Mouse (Mus musculus): ENCODE measurements around the gene Tmem204.
"Not testable (repeated sequence)": the region's sequence is repeated elsewhere in the genome, so short reads cannot be mapped to it uniquely, and the experiment has no call there.

The Tmem204 gene

DNA sequence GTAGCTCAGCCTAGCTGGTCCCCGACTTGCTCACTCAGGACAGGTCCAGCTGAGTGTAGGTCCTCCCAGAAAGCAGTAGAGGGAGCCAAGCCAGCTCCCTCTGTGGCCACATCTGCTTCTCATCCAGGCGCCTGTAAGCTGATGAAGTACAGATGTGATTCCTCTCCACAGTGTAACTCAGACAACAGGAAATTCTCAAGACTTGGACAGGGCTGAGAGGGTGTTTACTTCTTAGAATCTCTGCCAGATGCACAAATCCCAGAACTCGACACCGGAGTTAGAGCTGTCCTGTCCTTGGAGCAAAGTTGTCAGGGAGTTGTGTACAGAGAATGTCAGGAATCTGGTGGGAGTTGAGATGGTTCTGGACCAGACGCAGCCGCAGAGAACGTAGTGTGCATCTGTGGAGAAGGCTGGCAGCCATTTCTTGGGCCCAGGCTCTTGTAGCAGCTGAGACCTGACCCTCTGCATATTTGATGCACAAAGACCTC lies at the start of gene Tmem204:
Tmem204 (minus strand) TSS at position 148 of the 488 bp plus-strand sequence.
- peak; percentile 69 for DNase-seq (ENCODE audit: low read depth, low spot score)

DNA sequence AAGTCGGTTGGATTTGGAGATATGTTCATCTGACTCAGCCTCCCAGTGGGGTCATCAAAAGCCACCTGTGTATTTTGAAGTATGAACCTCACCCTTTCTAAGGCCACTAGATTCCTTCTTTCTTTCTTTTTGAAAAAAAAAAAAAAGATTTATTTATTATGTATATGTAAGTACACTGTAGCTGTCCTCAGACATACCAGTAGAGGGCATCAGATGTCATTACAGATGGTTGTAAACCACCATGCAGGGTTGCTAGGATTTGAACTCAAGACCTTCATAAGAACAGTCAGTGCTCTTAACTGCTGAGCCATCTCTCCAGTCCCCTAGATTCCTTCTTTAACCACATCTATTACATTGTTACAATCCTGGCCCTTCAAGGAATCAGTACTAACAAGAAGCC lies 46.7 kb upstream of the Tmem204 start:
- no peak for DNase-seq (ENCODE audit: low read depth, low spot score)

DNA sequence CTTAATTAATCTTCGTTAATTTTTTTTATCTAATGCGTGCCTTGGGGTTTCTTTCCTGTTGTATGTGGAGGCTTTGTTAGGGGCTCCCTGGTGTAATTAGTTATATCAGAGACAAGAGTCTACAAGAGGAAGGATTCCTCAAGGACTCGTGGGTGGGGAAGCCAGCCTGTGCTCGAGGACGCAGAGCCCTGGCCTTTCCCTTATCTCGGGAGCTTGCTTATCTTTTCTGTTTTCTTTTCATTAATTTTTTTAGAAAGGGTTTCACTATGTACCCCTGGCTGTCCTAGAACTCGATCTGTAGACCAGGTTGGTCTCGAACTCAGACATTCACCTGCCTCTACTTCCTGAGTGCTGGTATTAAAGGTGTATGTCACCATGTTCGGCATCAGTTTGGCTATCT lies 44.3 kb upstream of the Tmem204 start:
- DNase-seq (ENCODE audit: low read depth, low spot score) = no peak

DNA sequence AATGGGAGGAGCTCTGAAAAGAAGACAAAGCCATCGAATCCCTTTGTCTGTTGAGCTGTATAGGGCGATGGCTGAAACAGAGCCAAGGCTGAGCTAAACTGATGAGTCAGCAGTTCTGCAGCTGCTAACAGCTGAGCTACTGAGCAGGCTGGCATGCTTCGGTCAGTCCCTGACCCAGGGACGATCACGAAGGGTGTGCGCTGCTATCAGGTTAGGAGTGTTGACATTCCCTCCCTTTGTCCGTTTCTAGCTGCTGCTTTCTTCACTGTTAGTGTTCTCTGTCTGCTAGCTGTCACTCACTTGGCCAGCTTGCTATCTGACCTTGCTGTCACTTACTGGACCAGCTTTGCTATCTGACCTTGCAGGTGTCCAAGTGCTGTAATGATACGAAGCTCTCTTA lies 43.7 kb upstream of the Tmem204 start:
- no peak for DNase-seq (ENCODE audit: low read depth, low spot score)

DNA sequence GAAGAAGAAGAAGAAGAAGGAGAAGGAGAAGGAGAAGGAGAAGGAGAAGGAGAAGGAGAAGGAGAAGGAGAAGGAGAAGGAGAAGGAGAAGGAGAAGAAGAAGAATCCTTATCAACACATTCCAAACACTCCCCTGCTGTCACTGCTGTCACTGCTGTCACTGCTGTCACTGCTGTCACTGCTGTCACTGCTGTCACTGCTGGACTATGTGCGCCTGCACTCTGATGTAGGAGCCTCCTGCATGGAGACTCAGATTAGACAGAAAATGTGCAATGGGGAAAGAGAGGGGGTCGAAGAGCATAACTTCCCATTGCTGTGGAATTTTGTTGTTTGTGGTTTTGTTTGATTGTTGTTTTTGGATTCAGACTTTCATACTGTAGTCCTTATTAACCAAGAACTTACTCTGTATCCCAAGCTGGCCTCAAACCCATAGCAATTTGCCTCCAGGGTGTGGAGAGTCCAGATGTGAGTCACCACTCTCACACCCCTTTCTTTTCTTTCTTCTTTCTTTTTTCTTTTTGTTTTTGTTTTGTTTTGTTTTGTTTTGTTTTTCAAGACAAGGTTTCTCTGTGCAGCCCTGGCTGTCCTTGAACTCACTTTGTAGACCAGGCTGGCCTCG lies 42.2 kb upstream of the Tmem204 start:
- DNase-seq (ENCODE audit: low read depth, low spot score) = not testable (repeated sequence)

DNA sequence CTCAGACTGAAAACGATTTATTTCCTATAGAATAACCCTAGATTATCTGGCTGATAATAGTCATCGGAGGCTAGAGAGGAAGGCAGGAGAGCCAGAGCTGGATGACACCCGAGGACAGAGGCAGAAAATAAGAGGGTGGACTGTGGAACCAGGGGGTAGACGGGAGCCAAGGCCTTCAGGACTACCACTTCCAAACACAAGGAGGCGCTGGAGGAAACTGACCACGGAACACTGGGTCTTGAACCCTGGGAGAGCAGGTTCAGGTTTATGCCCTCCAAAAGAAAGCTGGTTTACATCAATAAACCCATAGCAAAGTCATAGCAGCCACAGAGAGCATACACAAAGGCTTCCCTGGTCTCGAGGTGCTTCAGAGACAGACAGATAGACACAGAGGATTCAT lies 40.6 kb upstream of the Tmem204 start:
- DNase-seq (ENCODE audit: low read depth, low spot score) = no peak

DNA sequence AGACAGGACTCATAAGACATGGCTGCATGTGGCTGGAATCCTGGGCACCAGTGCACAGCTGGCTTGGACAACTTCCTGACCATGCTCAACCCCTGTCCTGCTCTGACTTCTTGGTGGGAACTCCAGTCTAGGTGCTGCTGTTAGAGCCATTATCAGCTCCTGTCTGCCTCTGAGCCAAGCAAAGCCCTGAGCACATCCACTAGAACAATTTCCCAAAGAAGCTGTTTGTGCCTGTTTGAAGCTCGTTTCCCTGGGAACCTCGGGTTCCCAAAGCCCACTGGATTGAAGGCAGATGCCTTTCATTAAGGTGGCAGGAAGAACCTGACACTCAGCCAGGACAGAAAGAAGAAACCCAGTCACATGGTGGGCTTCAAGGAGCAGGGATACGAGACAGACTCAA lies 37.0 kb upstream of the Tmem204 start, which contains the start of gene Ptx4:
Ptx4 (plus strand) TSS at position 355 of the 400 bp plus-strand sequence.
- no peak for DNase-seq (ENCODE audit: low read depth, low spot score)

DNA sequence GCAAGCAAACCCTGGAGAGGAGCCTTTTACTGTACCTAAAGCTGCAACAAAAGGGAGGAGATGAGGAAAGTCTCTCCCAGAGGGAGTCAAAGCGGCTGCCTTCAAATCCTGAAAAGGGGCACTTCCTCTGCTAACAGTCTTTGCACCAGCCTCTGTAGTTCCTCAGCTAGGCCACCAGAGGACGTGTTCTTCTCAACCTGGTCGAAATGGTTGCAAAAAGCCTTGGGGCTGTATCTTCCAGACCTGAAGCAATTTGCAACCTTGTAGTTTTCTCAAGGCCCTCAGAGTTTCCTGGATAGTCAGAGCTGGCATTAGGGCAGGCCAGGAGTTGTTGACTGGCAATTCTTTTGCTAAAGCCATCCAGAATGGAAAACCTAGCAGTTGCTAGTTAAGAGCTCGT lies 33.9 kb upstream of the Tmem204 start:
- DNase-seq (ENCODE audit: low read depth, low spot score) = no peak

DNA sequence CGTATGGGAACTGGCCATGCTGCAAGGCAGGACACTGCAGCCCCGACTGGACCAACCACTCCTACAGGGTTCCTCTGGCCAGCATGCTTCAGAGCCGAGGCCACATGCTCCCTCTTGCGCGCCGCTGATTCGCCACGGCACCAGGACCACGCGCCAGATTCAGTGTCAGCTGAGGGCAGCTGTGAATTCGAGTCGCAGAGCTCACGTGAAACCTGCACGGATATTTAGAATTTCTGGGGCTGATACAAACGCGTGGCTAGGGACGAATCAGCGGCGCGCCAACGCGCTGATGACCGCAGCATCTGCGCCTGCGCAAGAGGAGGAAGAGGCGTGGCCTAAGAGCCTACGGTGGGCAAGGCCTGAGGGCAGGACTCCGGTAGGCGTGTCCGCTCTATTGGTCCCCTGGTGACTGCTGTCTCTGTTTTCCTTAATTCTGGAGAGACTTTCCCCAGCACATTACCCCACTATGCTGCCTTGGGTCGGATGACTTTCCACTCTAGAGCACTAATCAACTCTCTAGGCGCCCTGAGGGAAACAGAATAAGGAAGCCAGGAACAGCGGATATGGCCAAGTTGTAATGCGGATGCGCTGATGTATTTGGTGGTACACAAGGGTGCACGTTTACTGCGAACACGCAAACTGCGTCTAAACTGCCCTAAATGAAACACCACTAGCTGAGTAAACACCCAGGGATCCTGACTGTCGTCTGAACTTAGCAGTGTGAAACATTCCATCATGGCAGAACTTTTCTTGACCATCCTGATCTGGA lies 32.5 kb upstream of the Tmem204 start, which contains the start of gene Telo2:
Telo2 (minus strand) TSS at position 304 of the 769 bp plus-strand sequence.
- DNase-seq (ENCODE audit: low read depth, low spot score) = peak; percentile 89

DNA sequence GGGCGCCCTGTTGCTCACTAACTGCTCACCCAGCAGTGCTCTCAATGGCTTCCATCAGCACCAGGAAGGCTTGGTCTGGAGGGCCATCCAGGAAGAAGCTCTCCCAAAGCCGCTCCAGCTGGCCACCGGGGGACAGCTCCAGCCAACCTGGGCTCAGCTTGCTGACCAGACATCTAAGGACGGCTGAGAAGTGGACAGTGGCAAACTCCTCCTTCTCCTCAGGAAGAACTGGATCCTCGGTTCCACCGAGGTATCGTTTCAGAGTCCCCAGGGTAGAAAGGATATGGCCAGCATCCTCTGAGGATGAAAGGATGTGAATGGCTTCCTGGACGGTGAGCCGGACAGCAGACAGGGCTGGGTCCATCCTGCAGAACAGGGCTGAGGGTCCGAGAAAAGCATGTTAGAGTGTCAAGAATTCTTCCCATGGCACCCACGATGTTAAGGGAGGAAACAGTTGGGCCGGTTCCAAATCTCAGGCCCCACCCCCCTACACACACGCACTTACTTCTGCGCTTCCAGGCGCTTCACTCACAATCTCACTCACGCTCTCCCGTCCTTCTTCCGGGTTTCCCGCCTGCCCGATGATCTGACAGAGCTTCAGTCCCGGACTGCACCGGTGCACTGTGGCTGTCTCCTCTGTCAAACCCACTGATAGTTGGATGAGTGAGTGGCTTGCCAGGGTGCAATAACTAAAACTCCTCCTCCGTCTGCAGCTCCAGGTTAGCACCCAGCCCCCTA lies 31.7 kb upstream of the Tmem204 start:
- no peak for DNase-seq (ENCODE audit: low read depth, low spot score)

DNA sequence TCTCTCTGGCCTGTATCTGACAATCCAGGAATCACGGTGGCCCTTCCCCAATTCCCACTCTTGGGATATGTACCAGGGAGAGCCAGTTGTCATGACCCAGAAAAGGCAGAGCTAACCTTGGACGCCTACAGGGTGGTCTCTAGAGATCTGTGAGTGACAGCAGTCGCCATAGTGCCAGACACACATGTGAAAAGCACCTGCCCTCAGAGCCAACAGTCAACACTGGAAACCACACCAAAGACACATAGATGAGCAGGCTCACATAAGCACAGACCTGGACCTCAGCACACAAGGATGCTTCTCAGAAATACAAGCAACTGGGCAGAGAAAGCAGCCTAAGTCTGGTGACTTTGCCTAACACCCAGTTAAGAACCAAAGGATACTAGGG lies 29.0 kb upstream of the Tmem204 start:
- DNase-seq (ENCODE audit: low read depth, low spot score) = no peak

DNA sequence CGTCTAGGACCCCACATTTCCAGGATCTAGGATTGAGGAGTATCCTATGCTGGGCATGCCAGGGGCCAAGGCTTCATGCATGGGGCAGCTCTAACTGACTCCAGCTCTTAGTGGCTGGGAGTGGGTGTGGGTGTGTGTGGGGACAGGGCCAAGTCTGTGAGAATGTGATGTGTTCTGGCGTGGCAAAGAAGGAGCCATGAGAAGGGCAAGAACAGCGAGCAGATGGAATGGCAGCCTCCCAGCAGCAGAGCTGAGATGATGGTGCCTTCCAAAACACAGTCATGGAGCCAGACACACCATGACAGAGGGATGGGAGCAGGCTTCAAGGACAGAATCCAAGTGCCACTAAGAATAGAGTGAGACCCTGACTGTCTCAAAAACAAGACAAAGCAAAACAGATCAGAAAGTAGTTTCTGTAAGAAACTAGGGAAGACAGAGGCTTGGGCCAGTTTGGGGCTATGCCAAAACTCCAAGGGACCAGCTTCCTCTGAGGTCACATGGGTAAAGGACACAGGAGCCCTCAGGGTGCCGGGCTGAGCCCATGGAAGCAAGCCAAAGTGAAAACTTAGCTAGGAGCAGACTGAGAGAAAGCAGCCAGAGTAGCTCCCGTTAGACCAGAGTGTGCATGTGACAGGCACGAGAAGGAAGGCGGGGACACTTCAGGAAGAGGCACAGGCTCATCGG lies 28.5 kb upstream of the Tmem204 start:
- DNase-seq (ENCODE audit: low read depth, low spot score) = no peak

DNA sequence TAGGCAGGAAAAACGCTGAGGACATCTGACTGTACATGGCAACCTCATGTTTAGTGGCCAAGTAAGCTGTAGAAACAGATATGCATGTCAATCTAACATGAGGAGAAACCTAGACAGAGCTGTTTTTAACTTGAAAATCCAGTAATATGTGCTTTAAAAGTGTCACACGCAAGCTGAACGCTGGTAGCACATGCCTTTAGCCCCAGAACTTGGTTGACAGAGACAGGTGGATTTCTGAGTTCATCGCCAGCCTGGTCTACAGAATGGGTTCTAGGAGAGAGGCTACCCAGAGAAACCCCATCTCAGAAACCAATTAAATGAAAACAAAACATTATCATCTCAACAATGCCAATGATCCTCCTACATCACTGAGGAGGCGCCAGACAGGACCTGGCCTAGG lies 27.8 kb upstream of the Tmem204 start:
- no peak for DNase-seq (ENCODE audit: low read depth, low spot score)

DNA sequence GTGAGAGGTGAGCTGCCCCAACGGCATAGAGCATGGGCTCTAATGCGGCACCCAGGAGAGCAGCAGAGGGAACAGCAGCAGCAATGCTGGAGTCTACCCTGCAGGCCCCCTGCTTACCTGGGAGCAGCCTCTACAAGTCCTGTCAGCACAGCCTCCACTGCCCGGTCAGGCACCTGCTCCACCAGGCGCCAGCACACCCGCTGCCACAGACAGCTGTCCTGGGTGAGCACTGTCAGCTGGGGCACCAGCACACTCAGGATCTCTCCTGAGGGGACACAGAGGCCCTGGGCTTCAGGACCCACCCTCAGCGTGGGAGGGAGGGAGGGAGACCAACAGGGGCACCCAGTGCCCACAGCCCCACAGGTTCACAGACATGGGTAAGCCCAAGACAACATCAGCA lies 27.2 kb upstream of the Tmem204 start:
- no peak for DNase-seq (ENCODE audit: low read depth, low spot score)

DNA sequence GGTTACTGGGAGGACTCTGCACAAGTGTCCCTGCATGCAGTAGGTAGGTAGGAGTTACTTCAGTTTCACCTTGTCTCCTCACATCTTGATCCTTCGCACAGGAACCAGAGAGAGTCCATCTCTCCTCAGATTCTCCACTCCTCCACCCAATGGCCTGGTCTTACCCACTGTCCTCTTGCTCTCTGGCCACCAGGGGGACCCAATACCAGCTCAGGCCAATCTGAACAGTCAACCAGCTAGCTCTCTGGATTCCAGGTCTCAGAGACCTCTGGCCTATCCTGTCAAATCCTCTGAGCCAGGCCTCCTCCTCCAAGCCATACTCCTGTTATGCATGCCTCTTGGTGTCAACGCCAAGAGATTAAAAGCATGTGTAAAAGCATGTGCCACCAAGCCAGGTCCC lies 26.2 kb upstream of the Tmem204 start:
- no peak for DNase-seq (ENCODE audit: low read depth, low spot score)

DNA sequence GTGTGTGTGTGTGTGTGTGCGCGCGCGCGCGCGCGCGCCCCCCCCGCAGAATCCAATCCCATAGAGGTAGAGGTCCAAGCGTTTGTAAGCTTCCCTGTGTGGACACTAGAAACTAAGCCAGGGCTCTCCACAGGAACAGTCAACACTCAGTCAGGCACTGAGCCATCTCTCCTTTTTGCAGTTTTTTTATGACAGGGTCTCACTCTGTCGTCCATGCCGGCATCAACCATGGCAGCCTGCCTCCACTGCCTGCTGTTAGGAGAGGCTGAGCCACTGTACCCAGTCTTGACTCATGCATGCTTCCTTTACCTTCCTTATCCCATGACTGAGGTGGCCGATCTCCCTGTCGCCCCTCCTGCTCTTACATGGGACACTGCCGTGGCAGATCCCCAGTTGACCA lies 24.4 kb upstream of the Tmem204 start:
- no peak for DNase-seq (ENCODE audit: low read depth, low spot score)

DNA sequence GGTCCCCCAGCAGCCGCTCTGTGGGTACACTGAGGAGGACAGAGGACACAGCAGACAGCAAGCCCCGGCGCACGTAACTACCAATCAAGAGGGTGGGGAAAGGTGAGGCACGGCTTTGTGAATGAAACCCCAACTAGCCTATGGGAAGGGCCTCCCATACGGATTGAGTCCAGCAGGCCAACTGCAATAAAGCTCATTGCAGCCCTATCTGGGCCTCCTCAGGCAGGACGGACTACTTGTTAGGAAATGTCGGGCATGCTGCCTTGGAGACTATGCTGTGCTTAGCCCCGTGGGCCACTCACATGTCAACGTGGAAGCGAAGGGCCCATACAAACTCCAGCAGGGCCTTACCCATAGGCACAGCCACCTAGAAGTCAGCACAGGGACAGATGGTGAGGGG lies 17.9 kb upstream of the Tmem204 start:
- DNase-seq (ENCODE audit: low read depth, low spot score) = no peak

DNA sequence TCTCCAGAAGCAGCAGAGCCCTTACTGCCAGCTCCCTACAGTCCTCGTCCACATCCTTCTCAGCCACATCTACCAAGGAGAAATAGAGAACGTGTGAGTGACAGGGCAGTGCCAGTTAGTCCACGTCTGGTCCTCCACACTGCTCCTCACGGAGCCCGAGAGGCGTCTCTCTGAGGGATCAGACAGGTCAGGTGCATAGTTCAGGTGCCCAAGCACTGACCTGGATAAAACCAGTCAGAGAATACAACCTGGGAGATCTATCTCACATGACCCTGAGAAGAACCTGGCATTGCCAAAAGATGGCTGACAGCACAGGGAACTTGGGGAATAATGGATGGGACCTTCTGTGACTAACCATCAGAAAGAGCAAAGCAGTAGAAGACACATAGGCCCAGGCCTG lies 16.7 kb upstream of the Tmem204 start:
- DNase-seq (ENCODE audit: low read depth, low spot score) = no peak

DNA sequence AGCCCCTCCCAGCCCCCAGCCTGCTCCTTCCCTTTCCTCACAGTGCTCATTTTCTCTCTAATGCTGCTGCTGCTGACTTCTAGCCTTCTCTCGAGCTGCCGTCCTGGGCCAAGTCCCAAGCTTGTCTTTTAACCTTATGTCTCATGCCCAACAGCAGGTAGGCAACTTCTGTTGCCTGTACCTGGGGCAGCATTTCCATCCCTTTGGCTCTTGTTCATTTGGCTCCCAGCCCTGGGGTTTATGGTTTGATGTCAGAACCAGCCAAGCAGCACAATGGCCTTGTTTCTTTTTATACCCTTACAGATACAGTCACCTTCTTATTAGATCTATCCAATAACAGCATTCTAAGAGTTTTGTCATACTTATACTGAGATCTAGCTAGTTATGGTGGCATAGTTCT lies 12.8 kb upstream of the Tmem204 start:
- no peak for DNase-seq (ENCODE audit: low read depth, low spot score)

DNA sequence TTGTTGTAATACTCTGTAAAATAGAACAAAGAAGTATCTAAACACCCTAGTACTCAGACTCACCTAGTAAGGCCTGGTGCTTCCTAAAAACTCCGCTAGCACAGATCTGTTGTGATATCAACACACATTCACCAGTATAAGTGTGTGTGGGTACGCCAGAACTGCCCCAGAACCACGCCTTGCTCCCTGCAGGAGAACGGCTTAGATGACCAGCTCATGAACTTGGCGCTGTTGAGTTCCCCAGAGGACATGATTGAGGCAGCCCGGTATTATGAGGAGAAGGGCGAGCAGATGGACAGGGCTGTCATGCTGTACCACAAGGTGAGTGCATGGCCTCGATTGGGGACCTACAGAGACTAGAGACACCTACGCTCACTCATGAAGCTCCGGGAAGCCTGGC lies 7.1 kb upstream of the Tmem204 start:
- no peak for DNase-seq (ENCODE audit: low read depth, low spot score)

DNA sequence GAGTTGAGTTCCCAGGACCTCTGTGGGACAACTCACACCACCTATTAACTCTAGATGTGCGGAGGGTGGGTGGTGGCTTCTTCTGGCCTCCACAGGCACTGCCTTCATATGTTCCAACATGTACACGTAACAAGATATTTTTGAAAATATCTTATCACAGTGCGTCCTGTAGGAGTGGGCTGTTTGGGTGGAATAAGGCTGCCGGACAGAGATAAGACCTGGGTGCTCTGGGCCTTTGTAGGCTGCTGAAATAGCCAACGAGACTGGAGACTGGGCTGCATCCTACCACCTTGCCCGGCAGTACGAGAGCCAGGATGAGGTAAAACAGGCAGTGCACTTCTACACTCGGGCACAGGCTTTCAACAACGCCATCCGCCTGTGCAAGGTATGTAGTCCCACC lies 5.8 kb upstream of the Tmem204 start:
- DNase-seq (ENCODE audit: low read depth, low spot score) = no peak

DNA sequence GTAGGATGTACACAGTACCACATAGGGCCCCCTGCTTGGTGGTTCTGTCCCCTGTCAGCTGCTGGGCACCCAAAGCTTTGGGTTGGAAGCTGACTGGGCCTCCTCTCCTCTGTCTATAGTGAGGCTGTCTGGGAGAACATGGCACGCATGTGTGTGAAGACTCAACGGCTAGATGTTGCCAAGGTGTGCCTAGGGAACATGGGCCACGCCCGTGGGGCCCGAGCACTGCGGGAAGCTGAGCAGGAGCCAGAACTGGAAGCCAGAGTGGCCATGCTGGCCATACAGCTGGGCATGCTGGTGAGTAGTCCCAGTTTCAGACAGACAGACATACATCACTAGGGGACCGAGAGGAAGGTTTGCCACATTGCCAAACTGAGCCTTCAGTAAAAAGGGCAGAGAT lies 3.3 kb upstream of the Tmem204 start:
- DNase-seq (ENCODE audit: low read depth, low spot score) = no peak
